Mouse (Mus musculus) olfactory bulb, adult 2 months (tissue): ENCODE results near the gene Spon1.

ENCODE experiments used
- CTCF ChIP-seq: fragments of 200-500 bp; IDR thresholded peaks from 2 replicates; pipeline ENCODE4 v1.5.1; 2012; ENCODE audit warnings: low read depth, mild to moderate bottlenecking, low read length, moderate library complexity; ENCODE audit not compliant: insufficient read depth
- POLR2A ChIP-seq: fragments of 200-500 bp; IDR thresholded peaks from 2 replicates; pipeline ENCODE4 v1.6.1; 2012; ENCODE audit warnings: mild to moderate bottlenecking, low read depth, low read length, moderate library complexity; ENCODE audit not compliant: insufficient read depth

DNA sequence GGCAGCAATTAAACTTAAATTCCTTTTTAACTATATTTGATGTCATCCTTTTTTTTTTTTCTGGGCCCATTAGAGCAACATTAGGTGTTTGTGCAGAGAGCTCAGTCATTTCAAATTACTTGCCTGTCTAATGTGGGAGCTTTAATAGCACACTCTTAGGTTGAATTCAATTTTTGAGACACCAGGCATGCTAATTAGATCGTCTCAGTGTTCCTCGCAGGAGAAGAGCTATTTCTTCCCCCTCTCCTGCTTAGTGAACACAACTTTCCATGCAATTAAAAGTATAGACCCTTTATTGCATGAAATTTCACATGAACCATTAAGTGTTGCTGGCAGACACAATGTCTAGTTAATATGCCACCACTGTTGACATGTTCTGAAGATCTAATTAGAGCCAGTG is 189.6 kb downstream of the Spon1 start:
- TF ChIP-seq POLR2A = no peak
- TF ChIP-seq CTCF = no peak
